Mouse (Mus musculus): ENCODE results near the gene Rgl2.

GRCm38 (mm10) chr17:33909077-33909868 is 20.1 kb upstream of the Rgl2 start, which contains the start of gene Daxx:
- TF ChIP-seq POLR2A (IDR thresholded peaks at IDR 0.05; ENCODE audit: insufficient read length, low read depth) (peak; percentile 58), E2F4 (IDR thresholded peaks at IDR 0.05; ENCODE audit: insufficient read depth) (no peak), POLR2AphosphoS2 (IDR thresholded peaks at IDR 0.05; ENCODE audit: insufficient read length, low read depth) (peak; percentile 34), TCF12 (IDR thresholded peaks at IDR 0.05; ENCODE audit: insufficient read depth, poor library complexity, severe bottlenecking) (no peak), CEBPB (IDR thresholded peaks at IDR 0.05; ENCODE audit: insufficient read depth, poor library complexity, severe bottlenecking) (no peak), USF1 (IDR thresholded peaks at IDR 0.05; ENCODE audit: low read depth) (no peak), MYOD1 (IDR thresholded peaks at IDR 0.05; ENCODE audit: control insufficient read depth in 1 of 3, insufficient read length in 2 of 3, low read depth in 2 of 3) (no peak), REST (IDR thresholded peaks at IDR 0.05; ENCODE audit: insufficient read depth, insufficient read length) (no peak), SRF (IDR thresholded peaks at IDR 0.05; ENCODE audit: control insufficient read depth, insufficient read length, low read depth) (no peak), MAX (IDR thresholded peaks at IDR 0.05; ENCODE audit: low read depth) (no peak), TCF3 (IDR thresholded peaks at IDR 0.05; ENCODE audit: insufficient read length, low read depth) (no peak)

Data from myocyte (in vitro differentiated cells).